Mouse (Mus musculus) Patski (cell line): ENCODE data around the gene Slc1a5. TPM values are rescaled to one million over a fixed set of nuclear protein-coding genes. Genes with fewer than 3 reads are reported as not detected.

ENCODE experiments used
- ATAC-seq: fragments of 100-300 bp; one replicate; pipeline ENCODE4 v1.8.0; 2021
- CTCF ChIA-PET: fragments of 350-600 bp; sonication (Branson Sonifier 250); formaldehyde crosslinking; loops from one replicate; lab custom pipeline; 2022; ENCODE audit warnings: inconsistent platforms; lab: Charles Lee
- POLR2A ChIA-PET: fragments of 350-600 bp; sonication (Branson Sonifier 250); formaldehyde crosslinking; loops from one replicate; lab custom pipeline; 2022; ENCODE audit warnings: antibody characterized with exemption, inconsistent platforms; lab: Charles Lee
- DNase-seq: peaks from one replicate; pipeline ENCODE4 v3.0.0-alpha.2; 2011; ENCODE audit warnings: low read depth, low spot score
- H3K27me3 ChIP-seq: fragments of 371-371 bp; one replicate; pipeline ENCODE4 v1.5.1; 2021
- CTCF ChIP-seq: fragments of 100-300 bp; IDR thresholded peaks from one replicate; pipeline ENCODE4 v1.5.1; 2021
- in situ Hi-C: fragments of 300-500 bp; cut with MboI; formaldehyde crosslinking; loops from 3 replicates; pipeline ENCODE4 v1.11.1; 2018; ENCODE audit warnings: low pct_unique_long_range_greater_than_20kb, mixed read lengths
- polyA plus RNA-seq: library from polyadenylated mRNA; unstranded; gene quantifications from one replicate; pipeline ENCODE4 v1.2.3, GENCODE M21; 2021

Gene Slc1a5
- polyA plus RNA-seq, 1 experiment from 2014 or later, result 69.5 TPM

DNA sequence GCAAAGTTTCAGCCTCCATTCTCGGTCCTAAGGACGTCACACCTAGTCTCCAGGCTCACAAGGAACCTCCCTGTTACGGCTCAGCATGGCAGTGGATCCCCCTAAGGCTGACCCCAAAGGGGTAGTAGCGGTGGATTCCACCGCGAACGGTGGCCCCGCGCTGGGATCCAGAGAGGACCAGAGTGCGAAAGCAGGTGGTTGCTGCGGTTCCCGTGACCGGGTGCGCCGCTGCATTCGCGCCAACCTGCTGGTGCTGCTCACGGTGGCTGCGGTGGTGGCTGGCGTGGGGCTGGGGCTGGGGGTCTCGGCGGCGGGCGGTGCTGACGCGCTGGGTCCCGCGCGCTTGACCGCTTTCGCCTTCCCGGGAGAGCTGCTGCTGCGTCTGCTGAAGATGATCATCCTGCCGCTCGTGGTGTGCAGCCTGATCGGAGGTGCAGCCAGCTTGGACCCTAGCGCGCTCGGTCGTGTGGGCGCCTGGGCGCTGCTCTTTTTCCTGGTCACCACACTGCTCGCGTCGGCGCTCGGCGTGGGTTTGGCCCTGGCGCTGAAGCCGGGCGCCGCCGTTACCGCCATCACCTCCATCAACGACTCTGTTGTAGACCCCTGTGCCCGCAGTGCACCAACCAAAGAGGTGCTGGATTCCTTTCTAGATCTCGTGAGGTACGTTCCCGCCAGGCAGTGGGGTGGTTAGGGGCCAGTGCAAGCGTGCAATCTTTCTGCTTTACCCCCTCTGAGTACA lies 845 bp downstream of the Slc1a5 start:
- CTCF ChIA-PET, result interaction anchor here (1.1 kb wide), 1 partner anchor 36 kb away, joined by 4 read pairs; no protein-coding TSS in a partner anchor
- peak; percentile 8 for ATAC-seq
- DNase-seq, result no peak

GRCm38 (mm10) chr7:16782555-16783125 lies 1.5 kb downstream of the Slc1a5 start:
- no peak for DNase-seq
- in situ Hi-C loops, result no loop called here
- POLR2A ChIA-PET, result interaction anchor here (1.0 kb wide), 1 partner anchor 13 kb away, joined by 3 read pairs; no protein-coding TSS in a partner anchor
- no peak for ATAC-seq
- CTCF ChIA-PET, result no interaction called here
- TF ChIP-seq CTCF, result no peak
- no peaks in the 10 kb centered on the region for H3K27me3 ChIP-seq

More for the DNA sequence above, 845 bp downstream of the Slc1a5 start:
- no peak for TF ChIP-seq CTCF
- in situ Hi-C loops, result no loop called here
- no peaks in the 10 kb centered on the region for H3K27me3 ChIP-seq
- POLR2A ChIA-PET, result no interaction called here

GRCm38 (mm10) chr7:16783224-16783688 lies 2.1 kb downstream of the Slc1a5 start:
- no peak for TF ChIP-seq CTCF
- H3K27me3 ChIP-seq, result no peaks in the 10 kb centered on the region
- in situ Hi-C loops, result no loop called here
- CTCF ChIA-PET, result interaction anchor here (0.9 to 1.8 kb wide), 2 partner anchors 26 to 154 kb away, joined by 3 read pairs; no protein-coding TSS in a partner anchor
- POLR2A ChIA-PET, result interaction anchor here (1.0 kb wide), 2 partner anchors 9 to 12 kb away, joined by 3 to 4 read pairs; no protein-coding TSS in a partner anchor
- ATAC-seq (no peak), DNase-seq (no peak)

DNA sequence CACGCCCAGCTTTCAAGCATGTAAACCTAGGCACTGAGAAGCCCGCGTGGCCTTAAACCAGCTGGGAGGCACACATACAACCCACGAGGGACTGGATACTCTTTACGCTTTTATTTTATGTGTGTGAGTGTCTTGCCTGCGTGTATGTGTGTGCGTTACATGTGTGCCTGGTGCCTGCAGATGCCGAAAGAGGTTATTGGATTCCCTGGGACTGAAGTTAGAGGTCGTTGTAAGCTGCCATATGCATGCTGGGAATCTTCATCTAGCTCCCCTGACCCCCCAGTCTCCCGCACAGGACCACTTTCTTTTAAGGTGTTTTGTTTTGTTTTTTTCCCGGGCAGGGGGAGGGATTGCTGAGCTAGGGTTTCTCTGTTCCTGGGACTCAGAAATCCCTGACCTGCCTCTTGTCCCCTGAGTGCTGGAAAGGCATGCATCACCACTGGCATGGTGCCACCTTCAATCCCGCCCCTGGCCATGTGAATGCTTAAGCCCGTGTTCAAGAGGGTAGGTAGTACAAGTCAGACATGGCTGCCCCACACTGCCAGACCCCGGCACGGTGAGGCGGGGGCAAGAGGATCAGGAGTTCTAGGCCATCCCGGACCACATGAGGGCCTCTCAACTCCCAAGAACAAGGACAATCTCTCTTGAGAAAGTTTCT lies 2.7 kb downstream of the Slc1a5 start:
- DNase-seq, result peak; percentile 57
- peak; percentile 32 for ATAC-seq
- TF ChIP-seq CTCF, result no peak
- no peaks in the 10 kb centered on the region for H3K27me3 ChIP-seq
- CTCF ChIA-PET, result interaction anchor here (0.9 to 1.8 kb wide), 2 partner anchors 25 to 154 kb away, joined by 3 read pairs; no protein-coding TSS in a partner anchor
- in situ Hi-C loops, result no loop called here
- POLR2A ChIA-PET, result interaction anchor here (0.6 to 1.0 kb wide), 3 partner anchors 9 to 737 kb away, joined by 3 to 5 read pairs (median 4); no protein-coding TSS in a partner anchor

- ChIA-PET POLR2A (interaction anchor here (0.6 kb wide), 1 partner anchor 737 kb away, joined by 5 read pairs; no protein-coding TSS in a partner anchor), CTCF (interaction anchor here (1.1 to 1.8 kb wide), 2 partner anchors 25 to 30 kb away, joined by 3 read pairs; no protein-coding TSS in a partner anchor)
- no peak for DNase-seq
- no peak for TF ChIP-seq CTCF
- in situ Hi-C loops, result no loop called here
- no peaks in the 10 kb centered on the region for H3K27me3 ChIP-seq
- peak; percentile 24 for ATAC-seq
Observed at GRCm38 (mm10) chr7:16784498-16784976, 3.4 kb downstream of the Slc1a5 start.

DNA sequence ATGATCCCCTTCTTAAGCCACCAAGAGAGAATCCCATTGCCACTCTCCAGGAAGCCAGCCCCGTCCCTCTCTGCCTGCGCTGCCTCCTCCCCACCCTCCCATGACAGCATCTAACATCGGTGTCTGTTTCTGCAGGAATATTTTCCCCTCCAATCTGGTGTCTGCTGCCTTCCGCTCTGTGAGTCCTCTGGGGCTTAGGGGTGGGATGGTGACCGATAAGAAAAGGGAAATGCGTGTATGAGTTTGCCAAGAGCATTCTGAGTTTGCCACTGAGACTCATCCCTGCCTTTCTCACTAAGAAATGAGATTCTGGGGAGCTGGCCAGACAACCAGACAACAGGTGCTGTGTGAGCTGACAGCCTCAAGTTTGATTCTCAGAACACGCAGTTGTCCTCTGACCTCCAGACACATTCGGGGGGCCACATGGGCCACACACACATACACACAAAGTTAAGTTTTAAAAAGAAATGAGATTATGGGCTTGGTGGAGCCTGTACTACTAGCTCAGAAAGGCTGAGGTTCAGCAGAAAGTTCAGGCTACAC lies 4.5 kb downstream of the Slc1a5 start:
- H3K27me3 ChIP-seq, result no peaks in the 10 kb centered on the region
- POLR2A ChIA-PET, result no interaction called here
- in situ Hi-C loops, result no loop called here
- no peak for TF ChIP-seq CTCF
- ATAC-seq (no peak), DNase-seq (no peak)
- CTCF ChIA-PET, result interaction anchor here (1.1 to 1.4 kb wide), 2 partner anchors 16 to 28 kb away, joined by 3 to 4 read pairs; no protein-coding TSS in a partner anchor

- ChIA-PET POLR2A (no interaction called here), CTCF (interaction anchor here (1.0 kb wide), 2 partner anchors 17 to 46 kb away, joined by 3 to 4 read pairs; no protein-coding TSS in a partner anchor)
- in situ Hi-C loops, result no loop called here
- ATAC-seq, result no peak
- no peak for TF ChIP-seq CTCF
- DNase-seq, result no peak
- no peaks in the 10 kb centered on the region for H3K27me3 ChIP-seq
Observed at GRCm38 (mm10) chr7:16792316-16792715, 11.2 kb downstream of the Slc1a5 start.

- H3K27me3 ChIP-seq, result no peaks in the 10 kb centered on the region
- ATAC-seq, result no peak
- DNase-seq, result no peak
- POLR2A ChIA-PET, result no interaction called here
- CTCF ChIA-PET, result interaction anchor here (1.0 kb wide), 1 partner anchor 46 kb away, joined by 3 read pairs; no protein-coding TSS in a partner anchor
- in situ Hi-C loops, result no loop called here
- TF ChIP-seq CTCF, result no peak
Observed at GRCm38 (mm10) chr7:16793010-16793725, 12.0 kb downstream of the Slc1a5 start.

- ChIA-PET CTCF (no interaction called here), POLR2A (interaction anchor here (1.0 kb wide), 1 partner anchor 12 kb away, joined by 3 read pairs; no protein-coding TSS in a partner anchor)
- H3K27me3 ChIP-seq, result no peaks in the 10 kb centered on the region
- no peak for DNase-seq
- TF ChIP-seq CTCF, result no peak
- in situ Hi-C loops, result loop anchor here (5.0 kb wide), 1 partner anchor 48 kb away; no protein-coding TSS in a partner anchor
- ATAC-seq, result no peak
Observed at GRCm38 (mm10) chr7:16794886-16795285, 13.7 kb downstream of the Slc1a5 start.
